In genomic region chr16:21168730-21169129, GRCm38 (mm10) we compare ENCODE assay signal across 25 mouse cellular contexts. TPM values are rescaled to one million over a fixed set of nuclear protein-coding genes. Genes with fewer than 3 reads are reported as not detected.
"Had no signal": no experiment of that assay in that cellular context is flagged by ENCODE, and none has a peak within 500 bp of the region (broad histone marks: within the 10 kb centered on the region; RNA-seq: fewer than 3 reads in every experiment).

No protein-coding gene starts in this region.

- DNase-seq: kidney, adult 11 months; kidney, adult 8-10 months; kidney, postnatal 10 days; kidney, postnatal 36 days; layer of hippocampus, postnatal 36 days; liver; lung, adult 18-20 months; lung, postnatal 10 days; lung, postnatal 36 days; retina, postnatal 1 day; right cerebral cortex, postnatal 4 days; thymus, postnatal 25 days had no signal

- ATAC-seq: intestine, embryonic 15.5 days; liver, embryonic 12.5 days; midbrain, embryonic 13.5 days; midbrain, embryonic 16.5 days had no signal

RNA-seq across cellular contexts. Expression of gene Teddm3, which starts 14.9 kb away (rescaled TPM):
- total RNA-seq: monocyte, adult 5-6 weeks; neutrophil, adult 5-6 weeks had no signal
- polyA plus RNA-seq: intestine, embryonic 15.5 days; kidney, embryonic 15.5 days; limb, embryonic 10.5 days; limb, embryonic 13.5 days; liver, embryonic 12.5 days; liver, embryonic 15.5 days; lung, embryonic 15.5 days; midbrain, embryonic 10.5 days; midbrain, embryonic 13.5 days; midbrain, embryonic 16.5 days; neural tube, embryonic 13.5 days had no signal

RNA-seq across cellular contexts. Expression of gene Ephb3, which starts 35.8 kb away (rescaled TPM):
- total RNA-seq: monocyte, adult 5-6 weeks had no signal
